Mouse (Mus musculus): ENCODE measurements around the gene Gm45902. TPM values are rescaled to one million over a fixed set of nuclear protein-coding genes. Genes with fewer than 3 reads are reported as not detected.

The Gm45902 gene
- polyA plus RNA-seq, 1 experiment from 2014 or later, result 3.9 TPM

DNA sequence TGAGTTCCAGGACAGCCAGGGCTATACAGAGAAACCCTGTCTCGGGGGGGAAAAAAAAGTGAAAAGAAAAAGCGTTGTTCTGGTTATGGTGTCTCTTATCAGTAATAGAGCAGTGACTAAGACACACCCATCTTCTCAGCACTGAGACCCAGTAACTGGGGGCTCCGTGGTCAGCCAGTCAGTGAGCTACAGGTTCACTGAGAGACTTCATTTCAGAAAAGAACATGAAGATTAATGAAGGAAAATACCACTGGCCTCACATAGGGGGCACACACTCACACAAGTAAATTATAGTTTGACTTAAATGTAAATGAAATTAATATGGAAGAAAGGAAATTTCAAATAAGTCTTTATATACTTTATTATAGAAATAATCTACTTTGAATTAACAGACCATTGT is 32.4 kb downstream of the Gm45902 start:
- H3K9ac ChIP-seq, result no peak overlapping the region
- H3K27ac ChIP-seq, result no peak overlapping the region
- no peaks in the 10 kb centered on the region for H3K36me3 ChIP-seq
- H3K9me3 ChIP-seq, result no peaks in the 10 kb centered on the region
- peak; percentile 39; the same call in 1 of the 2 replicates for ATAC-seq (ENCODE audit: insufficient read depth, low FRiP score, low read depth)
- no peak overlapping the region for H3K4me3 ChIP-seq (replicated peaks)
- 76% methylated on average over 3 of the region's 3 CpGs for WGBS
- no peaks in the 10 kb centered on the region for H3K27me3 ChIP-seq (replicated peaks)
- H3K4me2 ChIP-seq, result no peak overlapping the region
- H3K4me1 ChIP-seq, result 0 out of 2 replicates have a peak, but pooled peaks cover 3% of the 10 kb centered on the region

DNA sequence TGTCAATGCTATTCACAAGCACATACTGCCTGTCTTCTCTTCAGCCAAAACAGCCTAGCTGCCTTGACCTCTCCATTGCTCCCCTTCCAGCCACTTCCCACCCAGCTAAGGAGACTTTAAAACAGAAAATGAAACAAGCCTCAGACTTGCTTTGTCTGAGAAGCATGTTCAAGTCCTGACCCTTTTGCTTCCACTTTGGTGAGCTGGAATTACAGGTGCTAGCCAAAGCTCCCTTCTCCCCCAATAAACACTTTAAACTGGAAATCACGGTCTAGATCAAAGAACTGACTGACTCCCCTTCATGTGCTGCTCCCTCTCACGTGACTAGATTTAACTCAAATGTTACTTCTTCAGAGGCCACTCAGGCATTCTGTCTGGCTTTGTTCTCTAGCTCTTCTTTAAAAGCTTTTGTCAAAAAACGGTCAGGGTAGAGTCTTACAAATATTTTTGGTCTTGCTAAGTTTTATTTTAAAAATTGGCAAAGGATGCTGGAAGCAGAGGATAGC is 36.8 kb downstream of the Gm45902 start:
- Histone ChIP-seq H3K4me3 (replicated peaks) (no peak overlapping the region), H3K4me2 (peak overlapping the region; percentile 62; the same call in 1 of the 2 replicates), H3K27me3 (replicated peaks) (no peaks in the 10 kb centered on the region), H3K9me3 (no peaks in the 10 kb centered on the region), H3K4me1 (peaks cover 6% of the 10 kb centered on the region; the same call in 1 of the 2 replicates), H3K36me3 (no peaks in the 10 kb centered on the region), H3K9ac (no peak overlapping the region), H3K27ac (no peak overlapping the region)
- ATAC-seq (ENCODE audit: insufficient read depth, low FRiP score, low read depth), result no peak
- WGBS, result 64% methylated on average over 3 of the region's 3 CpGs

DNA sequence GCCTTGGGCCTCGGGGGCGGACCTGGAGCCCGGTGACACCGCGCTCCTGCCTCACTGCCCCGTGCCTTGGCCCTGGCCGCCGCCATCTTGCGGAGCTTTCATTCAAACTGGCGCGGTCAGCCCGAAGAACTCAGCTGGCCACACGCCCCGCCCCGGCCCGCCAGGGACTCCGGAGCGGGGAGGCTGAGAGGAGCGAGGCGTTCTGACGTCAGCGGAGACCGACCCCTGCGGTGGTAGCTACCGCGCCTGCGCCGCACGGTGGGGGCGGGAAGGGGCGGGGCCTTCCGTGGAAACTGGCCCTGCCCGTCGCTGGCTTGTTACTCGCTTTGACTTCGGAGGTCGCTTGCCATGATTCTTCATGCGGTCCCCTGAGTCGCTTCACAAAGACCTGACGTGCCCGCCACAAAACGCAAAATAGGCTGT is 37.7 kb downstream of the Gm45902 start, which contains the start of gene Suv39h2:
Gene Suv39h2 (minus strand): TSS at position 171 of the 423 bp plus-strand sequence.
- 1% methylated on average over 42 of the region's 42 CpGs for WGBS
- no peaks in the 10 kb centered on the region for H3K9me3 ChIP-seq
- peak within 1 kb of the TSS; percentile 68 for H3K9ac ChIP-seq
- peak within 1 kb of the TSS; percentile 86 for H3K4me3 ChIP-seq (replicated peaks)
- peaks cover 6% of the 10 kb centered on the region; the same call in 1 of the 2 replicates for H3K4me1 ChIP-seq
- ATAC-seq (ENCODE audit: insufficient read depth, low FRiP score, low read depth), result peak; percentile 98
- no peaks in the 10 kb centered on the region for H3K27me3 ChIP-seq (replicated peaks)
- peak within 1 kb of the TSS; percentile 88 for H3K27ac ChIP-seq
- H3K4me2 ChIP-seq, result peak within 1 kb of the TSS; percentile 62
- H3K36me3 ChIP-seq, result no peaks in the 10 kb centered on the region

DNA sequence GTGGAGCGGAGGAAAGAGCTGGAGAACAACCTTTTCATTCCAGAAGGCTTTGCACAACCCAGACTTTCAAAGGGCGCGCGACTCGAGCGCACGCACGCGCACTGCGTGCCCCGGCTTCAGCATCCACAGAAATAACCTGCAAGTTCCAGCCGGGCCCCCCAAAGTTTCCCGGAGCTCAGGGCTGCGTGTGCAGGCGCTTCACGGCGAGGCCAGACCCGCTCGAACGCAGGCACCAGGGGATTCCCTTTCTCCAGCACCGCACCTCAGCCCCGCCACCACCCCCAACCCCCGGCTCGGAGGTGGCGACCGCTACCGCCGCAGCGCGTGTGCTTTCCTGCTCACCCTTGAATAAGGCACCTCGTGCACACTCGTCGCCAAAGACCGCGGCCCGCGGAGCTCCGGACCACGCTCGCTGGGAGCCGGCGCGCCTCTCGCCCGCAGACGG is 38.2 kb downstream of the Gm45902 start:
- Histone ChIP-seq H3K36me3 (no peaks in the 10 kb centered on the region), H3K4me3 (replicated peaks) (peak overlapping the region; percentile 86), H3K27me3 (replicated peaks) (no peaks in the 10 kb centered on the region), H3K4me1 (peaks cover 6% of the 10 kb centered on the region; the same call in 1 of the 2 replicates), H3K4me2 (peak overlapping the region; percentile 62), H3K27ac (peak overlapping the region; percentile 88), H3K9ac (peak overlapping the region; percentile 68), H3K9me3 (no peaks in the 10 kb centered on the region)
- peak; percentile 70 for ATAC-seq (ENCODE audit: insufficient read depth, low FRiP score, low read depth)
- WGBS, result under 1% methylated on average over 45 of the region's 46 CpGs

DNA sequence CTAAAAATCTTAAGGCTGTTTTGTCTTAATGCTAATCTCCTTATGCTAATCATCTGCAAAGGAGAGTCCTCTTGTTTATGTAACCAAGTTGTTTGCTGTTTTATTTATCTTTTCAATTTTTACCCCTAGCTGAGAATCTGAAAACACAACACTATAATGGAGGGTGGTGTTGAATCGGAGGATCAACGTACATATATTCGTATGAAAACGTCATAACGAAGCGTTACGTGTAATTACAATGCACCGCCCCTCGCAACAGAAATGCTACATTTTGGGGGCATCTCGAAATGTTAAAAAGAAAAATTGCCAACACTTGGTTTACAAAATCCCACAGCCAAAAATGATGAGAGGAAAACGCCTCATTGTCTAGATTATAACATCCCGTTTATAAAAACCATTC is 38.7 kb downstream of the Gm45902 start:
- Histone ChIP-seq H3K9me3 (no peaks in the 10 kb centered on the region), H3K9ac (peak overlapping the region; percentile 30; the same call in 1 of the 2 replicates), H3K4me1 (peaks cover 6% of the 10 kb centered on the region; the same call in 1 of the 2 replicates), H3K4me2 (peak overlapping the region; percentile 62), H3K36me3 (no peaks in the 10 kb centered on the region), H3K4me3 (replicated peaks) (peak overlapping the region; percentile 86), H3K27me3 (replicated peaks) (no peaks in the 10 kb centered on the region), H3K27ac (peak overlapping the region; percentile 88)
- WGBS, result under 1% methylated on average over 12 of the region's 12 CpGs
- ATAC-seq (ENCODE audit: insufficient read depth, low FRiP score, low read depth), result no peak

DNA sequence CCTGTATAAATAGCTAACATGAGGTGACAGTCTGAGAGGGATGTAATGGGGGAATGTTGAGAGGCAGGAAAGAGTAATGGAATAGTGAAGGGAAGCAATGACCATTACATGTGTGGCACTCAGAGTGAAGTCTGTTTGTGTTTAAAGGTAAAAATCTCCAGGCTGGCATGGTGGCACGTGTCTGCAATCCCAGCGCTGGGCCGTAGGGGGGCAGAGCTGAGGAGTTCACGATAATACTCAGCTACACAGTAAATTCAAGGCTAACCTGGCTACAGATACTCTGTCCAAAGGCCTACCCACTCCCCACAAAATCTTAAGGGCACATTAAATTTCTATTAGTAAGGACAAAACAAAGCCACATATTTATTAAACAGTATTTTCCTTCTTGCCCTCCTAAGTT is 56.0 kb downstream of the Gm45902 start:
- no peaks in the 10 kb centered on the region for H3K9me3 ChIP-seq
- H3K4me3 ChIP-seq (replicated peaks), result no peak overlapping the region
- no peak overlapping the region for H3K9ac ChIP-seq
- 0 out of 2 replicates have a peak, but pooled peaks cover 11% of the 10 kb centered on the region for H3K36me3 ChIP-seq
- ATAC-seq (ENCODE audit: insufficient read depth, low FRiP score, low read depth), result no peak
- no peak overlapping the region for H3K4me2 ChIP-seq
- H3K27ac ChIP-seq, result no peak overlapping the region
- H3K4me1 ChIP-seq, result no peaks in the 10 kb centered on the region
- H3K27me3 ChIP-seq (replicated peaks), result no peaks in the 10 kb centered on the region
- WGBS, result 76% methylated on average over 4 of the region's 4 CpGs

Other genes with a start within 250 kb of the Gm45902 start
- 38.2 and 39.7 TPM in 2 replicates for gene Nmt2, start 228.6 kb downstream of the Gm45902 start, polyA plus RNA-seq (2015; fragmentation: Nextera tagmentation; extraction: Ambion mirVana)
- 23.5 and 24.7 TPM in 2 replicates for gene Rpp38, start 180.1 kb downstream of the Gm45902 start, polyA plus RNA-seq (2015; fragmentation: Nextera tagmentation; extraction: Ambion mirVana)
- 0.91 and 2.0 TPM in 2 replicates for gene Acbd7, start 176.6 kb downstream of the Gm45902 start, polyA plus RNA-seq (2015; fragmentation: Nextera tagmentation; extraction: Ambion mirVana)
- not detected in 2 replicates for gene Olah, start 115.6 kb downstream of the Gm45902 start, polyA plus RNA-seq (2015; fragmentation: Nextera tagmentation; extraction: Ambion mirVana)
- 0.39 and 0.62 TPM in 2 replicates for gene Meig1, start 90.1 kb downstream of the Gm45902 start, polyA plus RNA-seq (2015; fragmentation: Nextera tagmentation; extraction: Ambion mirVana)
- gene Dclre1c, start 88.7 kb downstream of the Gm45902 start, polyA plus RNA-seq (2015; fragmentation: Nextera tagmentation; extraction: Ambion mirVana), result 6.4 and 6.6 TPM in 2 replicates
- gene Suv39h2, start 37.8 kb downstream of the Gm45902 start, polyA plus RNA-seq (2015; fragmentation: Nextera tagmentation; extraction: Ambion mirVana), result 11.9 and 12.2 TPM in 2 replicates
- 93.7 and 96.5 TPM in 2 replicates for gene Hspa14, start within 50 bp of the Gm45902 start, polyA plus RNA-seq (2015; fragmentation: Nextera tagmentation; extraction: Ambion mirVana)
- gene Cdnf, start 240 bp upstream of the Gm45902 start, polyA plus RNA-seq (2015; fragmentation: Nextera tagmentation; extraction: Ambion mirVana), result 0.12 and 0.14 TPM in 2 replicates
- gene Fam107b, start 57.7 kb upstream of the Gm45902 start, polyA plus RNA-seq (2015; fragmentation: Nextera tagmentation; extraction: Ambion mirVana), result 36.4 and 38.3 TPM in 2 replicates

Data from stomach, embryonic 15.5 days (tissue).